Mouse (Mus musculus) liver, embryonic 13.5 days (tissue): ENCODE results near the gene Ilf3. TPM values are rescaled to one million over a fixed set of nuclear protein-coding genes. Genes with fewer than 3 reads are reported as not detected.
A peak's percentile ranks its signal among the peaks of the same experiment; 100 is the strongest.

Source experiments
- ATAC-seq: fragments of 200-750 bp; cut with Nextera tagmentation; 2 replicates; pipeline ENCODE4 v1.8.0; 2017; ENCODE audit warnings: low read depth, mild to moderate bottlenecking, moderate number of reproducible peaks, moderate library complexity
- DNase-seq: peaks from one replicate; pipeline ENCODE4 v3.0.0; 2022
- H3K27ac ChIP-seq: fragments of 300-500 bp; sonication (generic); 2 replicates; pipeline ENCODE4 v1.5.1; 2015; ENCODE audit warnings: moderate library complexity, mild to moderate bottlenecking, inconsistent platforms
- H3K27me3 ChIP-seq: fragments of 300-500 bp; sonication (generic); 2 replicates; pipeline ENCODE4 v1.6.1; 2015; ENCODE audit warnings: mild to moderate bottlenecking, inconsistent platforms
- H3K36me3 ChIP-seq: fragments of 300-500 bp; sonication (generic); 2 replicates; pipeline ENCODE4 v1.6.1; 2015; ENCODE audit warnings: mild to moderate bottlenecking, inconsistent platforms
- H3K4me1 ChIP-seq: fragments of 300-500 bp; sonication (generic); replicated peaks from 2 replicates; pipeline ENCODE4 v1.6.1; 2015; ENCODE audit warnings: inconsistent platforms
- H3K4me2 ChIP-seq: fragments of 300-500 bp; sonication (generic); 2 replicates; pipeline ENCODE4 v1.6.1; 2015; ENCODE audit warnings: inconsistent platforms, mild to moderate bottlenecking, moderate library complexity
- H3K4me3 ChIP-seq: fragments of 300-500 bp; sonication (generic); replicated peaks from 2 replicates; pipeline ENCODE4 v1.5.1; 2015; ENCODE audit warnings: mild to moderate bottlenecking, inconsistent platforms
- H3K9ac ChIP-seq: fragments of 300-500 bp; sonication (generic); 2 replicates; pipeline ENCODE4 v1.6.1; 2015; ENCODE audit warnings: mild to moderate bottlenecking, inconsistent platforms
- H3K9me3 ChIP-seq: fragments of 300-500 bp; sonication (generic); replicated peaks from 2 replicates; pipeline ENCODE4 v1.6.1; 2016; ENCODE audit warnings: inconsistent platforms
- WGBS: fragments of 180-500 bp; shearing (Covaris S2); methylation state at CpG from one replicate; pipeline ENCODE4 v1.1.7; 2015; ENCODE audit not compliant: insufficient replicate concordance; 5-methylcytosine and 5-hydroxymethylcytosine counted together
- polyA plus RNA-seq: library from polyadenylated mRNA; unstranded; fragments of >200 nt; fragmentation: Nextera tagmentation; extraction: Ambion mirVana; gene quantifications from 2 replicates; pipeline ENCODE4 v1.2.1, GENCODE M21; 2015

Gene Ilf3
- polyA plus RNA-seq, 1 experiment from 2014 or later, result 50.9 TPM

GRCm38 (mm10) chr9:21426525-21426924, 58.9 kb downstream of the Ilf3 start:
- peaks cover 12% of the 10 kb centered on the region for H3K36me3 ChIP-seq
- H3K9me3 ChIP-seq, result no peaks in the 10 kb centered on the region
- peak overlapping the region; percentile 90 for H3K4me2 ChIP-seq
- DNase-seq, result no peak
- peak overlapping the region; percentile 97 for H3K9ac ChIP-seq
- H3K4me1 ChIP-seq, result peaks cover 73% of the 10 kb centered on the region
- peak overlapping the region; percentile 91 for H3K4me3 ChIP-seq
- no peak for ATAC-seq
- no peaks in the 10 kb centered on the region for H3K27me3 ChIP-seq
- H3K27ac ChIP-seq, result peak overlapping the region; percentile 95
- WGBS, result 25% methylated on average over 2 of the region's 2 CpGs

GRCm38 (mm10) chr9:21427773-21428172, 60.1 kb downstream of the Ilf3 start:
- Histone ChIP-seq H3K27ac (no peak overlapping the region), H3K9me3 (no peaks in the 10 kb centered on the region), H3K4me3 (no peak overlapping the region), H3K4me2 (peak overlapping the region; percentile 21; the same call in 1 of the 2 replicates), H3K9ac (no peak overlapping the region), H3K4me1 (peaks cover 80% of the 10 kb centered on the region), H3K36me3 (0 out of 2 replicates have a peak, but pooled peaks cover 2% of the 10 kb centered on the region), H3K27me3 (no peaks in the 10 kb centered on the region)
- DNase-seq (no peak), ATAC-seq (no peak)
- whole genome bisulfite sequencing, result 72% methylated on average over 2 of the region's 2 CpGs

GRCm38 (mm10) chr9:21428178-21428577, 60.5 kb downstream of the Ilf3 start:
- Histone ChIP-seq H3K4me3 (no peak overlapping the region), H3K4me2 (no peak overlapping the region), H3K9me3 (no peaks in the 10 kb centered on the region), H3K27me3 (no peaks in the 10 kb centered on the region), H3K9ac (no peak overlapping the region), H3K36me3 (no peaks in the 10 kb centered on the region), H3K27ac (no peak overlapping the region), H3K4me1 (peaks cover 78% of the 10 kb centered on the region)
- DNase-seq, result no peak
- no peak for ATAC-seq
- WGBS, result 77% methylated on average over 6 of the region's 6 CpGs

DNA sequence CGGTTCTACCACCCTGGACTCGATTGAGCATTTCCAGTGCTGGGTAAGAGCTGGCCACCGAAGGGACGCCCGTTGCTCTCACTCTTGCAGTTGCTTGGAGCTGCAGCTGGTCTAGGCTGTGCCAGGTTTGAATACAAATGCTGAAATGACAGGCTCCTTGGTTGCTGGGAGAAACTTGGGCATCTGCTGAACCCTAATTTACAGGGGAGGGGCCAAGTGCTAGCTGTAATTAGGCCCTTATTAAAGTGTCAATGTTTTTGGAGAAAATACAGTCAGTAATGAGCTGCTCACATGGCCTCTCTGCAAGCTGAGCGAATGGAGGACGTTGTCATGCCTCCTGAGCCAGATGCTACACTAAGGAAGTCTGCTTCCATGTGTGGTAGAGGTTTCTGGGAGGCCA, 63.1 kb downstream of the Ilf3 start:
- no peaks in the 10 kb centered on the region for H3K27me3 ChIP-seq
- H3K9ac ChIP-seq, result no peak overlapping the region
- no peak overlapping the region for H3K4me2 ChIP-seq
- H3K36me3 ChIP-seq, result peaks cover 6% of the 10 kb centered on the region; the same call in 1 of the 2 replicates
- H3K27ac ChIP-seq, result no peak overlapping the region
- peaks cover 83% of the 10 kb centered on the region for H3K4me1 ChIP-seq
- 79% methylated on average over 7 of the region's 7 CpGs for WGBS
- H3K4me3 ChIP-seq, result no peak overlapping the region
- no peaks in the 10 kb centered on the region for H3K9me3 ChIP-seq
- ATAC-seq, result no peak
- no peak for DNase-seq

GRCm38 (mm10) chr9:21432066-21432465, 64.4 kb downstream of the Ilf3 start:
- ATAC-seq (no peak), DNase-seq (no peak)
- Histone ChIP-seq H3K27ac (no peak overlapping the region), H3K4me1 (peaks cover 83% of the 10 kb centered on the region), H3K4me2 (no peak overlapping the region), H3K27me3 (no peaks in the 10 kb centered on the region), H3K9me3 (no peaks in the 10 kb centered on the region), H3K9ac (no peak overlapping the region), H3K36me3 (peaks cover 6% of the 10 kb centered on the region; the same call in 1 of the 2 replicates), H3K4me3 (no peak overlapping the region)
- 83% methylated on average over 7 of the region's 7 CpGs for WGBS

DNA sequence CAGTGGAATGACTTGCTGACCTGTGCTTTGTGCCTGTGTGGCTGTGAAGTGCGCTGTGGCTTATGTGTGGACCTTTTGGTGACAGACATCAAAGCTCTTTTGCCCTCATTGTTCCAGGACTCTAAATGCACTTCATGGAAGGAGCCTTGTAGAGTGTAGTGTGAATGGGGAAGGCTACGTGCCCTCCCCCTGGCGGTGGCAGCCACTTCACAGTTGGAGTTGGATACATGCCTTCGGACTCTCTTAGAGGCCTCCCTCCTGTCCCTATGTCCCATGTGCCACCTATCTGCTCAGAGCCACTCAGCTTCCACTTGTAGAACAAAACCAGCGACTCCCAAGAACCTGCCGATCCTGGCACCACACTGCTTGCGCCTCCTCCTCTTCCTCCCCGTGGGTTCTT, 66.1 kb downstream of the Ilf3 start:
- 84% methylated on average over 8 of the region's 8 CpGs for WGBS

DNA sequence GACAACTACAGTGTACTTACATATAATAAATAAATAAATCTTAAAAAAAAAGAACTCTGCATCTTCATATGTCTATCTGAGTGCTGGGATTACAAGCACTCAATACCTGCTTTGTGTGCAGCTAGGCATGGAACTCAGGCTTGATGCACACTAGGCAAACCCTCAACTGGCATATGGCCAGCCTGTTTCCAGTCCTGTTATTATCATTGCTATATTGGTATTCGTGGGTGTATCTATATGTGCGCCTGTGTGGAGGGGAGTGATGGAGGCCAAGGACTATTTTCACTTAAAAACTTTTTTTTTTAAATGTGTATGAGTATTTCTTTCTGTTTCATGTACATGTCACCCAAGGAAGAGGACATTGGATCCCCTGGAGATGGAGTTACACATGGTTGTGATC, 66.7 kb downstream of the Ilf3 start:
- 87% methylated on average over 2 of the region's 2 CpGs for WGBS
- H3K9me3 ChIP-seq, result no peaks in the 10 kb centered on the region
- DNase-seq, result no peak
- no peak overlapping the region for H3K27ac ChIP-seq
- peaks cover 6% of the 10 kb centered on the region; the same call in 1 of the 2 replicates for H3K36me3 ChIP-seq
- peaks cover 82% of the 10 kb centered on the region for H3K4me1 ChIP-seq
- H3K9ac ChIP-seq, result no peak overlapping the region
- H3K27me3 ChIP-seq, result no peaks in the 10 kb centered on the region
- no peak overlapping the region for H3K4me3 ChIP-seq
- no peak for ATAC-seq
- H3K4me2 ChIP-seq, result no peak overlapping the region

More for the DNA sequence above, 66.1 kb downstream of the Ilf3 start:
- ATAC-seq, result no peak
- H3K27me3 ChIP-seq, result no peaks in the 10 kb centered on the region
- peak overlapping the region; percentile 9; the same call in 1 of the 2 replicates for H3K9ac ChIP-seq
- no peak overlapping the region for H3K4me2 ChIP-seq
- no peak overlapping the region for H3K4me3 ChIP-seq
- peaks cover 6% of the 10 kb centered on the region; the same call in 1 of the 2 replicates for H3K36me3 ChIP-seq
- no peaks in the 10 kb centered on the region for H3K9me3 ChIP-seq
- no peak for DNase-seq
- 0 out of 2 replicates have a peak overlapping the region, but pooled peaks have one; percentile 13 for H3K27ac ChIP-seq
- H3K4me1 ChIP-seq, result peaks cover 82% of the 10 kb centered on the region

- no peaks in the 10 kb centered on the region for H3K27me3 ChIP-seq
- no peak overlapping the region for H3K4me3 ChIP-seq
- H3K36me3 ChIP-seq, result peaks cover 11% of the 10 kb centered on the region; the same call in 1 of the 2 replicates
- H3K4me2 ChIP-seq, result no peak overlapping the region
- H3K9ac ChIP-seq, result no peak overlapping the region
- ATAC-seq, result no peak
- 42% methylated on average over 7 of the region's 7 CpGs for WGBS
- no peaks in the 10 kb centered on the region for H3K9me3 ChIP-seq
- H3K27ac ChIP-seq, result no peak overlapping the region
- DNase-seq, result no peak
- H3K4me1 ChIP-seq, result peaks cover 81% of the 10 kb centered on the region
These were observed 68.3 kb downstream of the Ilf3 start for GRCm38 (mm10) chr9:21435777-21436635.

- peaks cover 69% of the 10 kb centered on the region for H3K4me1 ChIP-seq
- no peak overlapping the region for H3K4me2 ChIP-seq
- peak overlapping the region; percentile 33; the same call in 1 of the 2 replicates for H3K9ac ChIP-seq
- no peak overlapping the region for H3K4me3 ChIP-seq
- WGBS, result 77% methylated on average over 6 of the region's 6 CpGs
- no peaks in the 10 kb centered on the region for H3K27me3 ChIP-seq
- peaks cover 11% of the 10 kb centered on the region; the same call in 1 of the 2 replicates for H3K36me3 ChIP-seq
- H3K9me3 ChIP-seq, result no peaks in the 10 kb centered on the region
- ATAC-seq (no peak), DNase-seq (no peak)
- H3K27ac ChIP-seq, result no peak overlapping the region
These were observed 69.9 kb downstream of the Ilf3 start for GRCm38 (mm10) chr9:21437577-21437976.

DNA sequence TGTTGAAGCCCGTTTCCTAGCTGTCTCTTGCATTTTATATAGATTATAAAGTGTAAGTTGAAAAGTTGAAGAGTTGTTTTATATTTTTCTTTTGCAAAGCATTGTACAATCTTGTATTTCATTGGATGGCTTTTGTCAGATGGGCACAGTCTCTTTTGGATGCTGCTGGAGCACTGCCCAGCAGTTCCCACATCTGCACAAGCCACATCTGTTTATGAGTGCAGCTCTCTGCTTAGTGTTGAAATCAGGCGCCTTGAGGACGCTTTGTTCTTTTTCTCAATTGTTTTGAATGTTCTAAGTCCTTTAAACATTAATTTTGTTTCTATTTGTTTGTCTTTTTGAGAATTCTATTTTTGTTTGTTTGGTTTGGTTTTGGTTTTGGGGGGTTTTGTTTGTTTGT, 70.5 kb downstream of the Ilf3 start:
- Histone ChIP-seq H3K4me2 (no peak overlapping the region), H3K9me3 (no peaks in the 10 kb centered on the region), H3K4me3 (no peak overlapping the region), H3K36me3 (peaks cover 11% of the 10 kb centered on the region; the same call in 1 of the 2 replicates), H3K9ac (peak overlapping the region; percentile 6; the same call in 1 of the 2 replicates), H3K4me1 (peaks cover 68% of the 10 kb centered on the region), H3K27me3 (no peaks in the 10 kb centered on the region), H3K27ac (no peak overlapping the region)
- DNase-seq, result no peak
- 66% methylated on average over 3 of the region's 3 CpGs for WGBS
- ATAC-seq, result no peak

- H3K27ac ChIP-seq, result no peak overlapping the region
- ATAC-seq (no peak), DNase-seq (no peak)
- H3K4me3 ChIP-seq, result no peak overlapping the region
- no peaks in the 10 kb centered on the region for H3K27me3 ChIP-seq
- H3K9me3 ChIP-seq, result no peaks in the 10 kb centered on the region
- H3K4me2 ChIP-seq, result no peak overlapping the region
- H3K9ac ChIP-seq, result no peak overlapping the region
- WGBS, result 62% methylated on average over 3 of the region's 3 CpGs
- peaks cover 59% of the 10 kb centered on the region for H3K4me1 ChIP-seq
- H3K36me3 ChIP-seq, result peaks cover 5% of the 10 kb centered on the region
These were observed 71.8 kb downstream of the Ilf3 start for GRCm38 (mm10) chr9:21439456-21439855.
